Mouse (Mus musculus) liver, embryonic 16.5 days (tissue): ENCODE results near the gene Catip. TPM values are rescaled to one million over a fixed set of nuclear protein-coding genes. Genes with fewer than 3 reads are reported as not detected.
"Not testable (repeated sequence)": the region's sequence is repeated elsewhere in the genome, so short reads cannot be mapped to it uniquely, and the experiment has no call there.

Experiments
- ATAC-seq: fragments of 200-750 bp; cut with Nextera tagmentation; 2 replicates; pipeline ENCODE4 v1.8.0; 2017; ENCODE audit warnings: low read depth, mild to moderate bottlenecking, moderate number of reproducible peaks, moderate library complexity
- H3K27ac ChIP-seq: fragments of 300-500 bp; sonication (generic); 2 replicates; pipeline ENCODE4 v1.5.1; 2014; ENCODE audit warnings: mild to moderate bottlenecking, low read length
- H3K27me3 ChIP-seq: fragments of 300-500 bp; sonication (generic); 2 replicates; pipeline ENCODE4 v1.6.1; 2014; ENCODE audit warnings: low read depth, low read length, mixed read lengths; ENCODE audit not compliant: control insufficient read depth, insufficient read depth
- H3K36me3 ChIP-seq: fragments of 300-500 bp; sonication (generic); 2 replicates; pipeline ENCODE4 v1.6.1; 2014; ENCODE audit warnings: mild to moderate bottlenecking; ENCODE audit not compliant: control insufficient read depth, insufficient read depth
- H3K4me1 ChIP-seq: fragments of 300-500 bp; sonication (generic); 2 replicates; pipeline ENCODE4 v1.6.1; 2014; ENCODE audit warnings: low read depth, low read length, mixed read lengths; ENCODE audit not compliant: control insufficient read depth
- H3K4me2 ChIP-seq: fragments of 300-500 bp; sonication (generic); 2 replicates; pipeline ENCODE4 v1.6.1; 2014; ENCODE audit warnings: low read depth, low read length, mixed read lengths
- H3K4me3 ChIP-seq: fragments of 300-500 bp; sonication (generic); 2 replicates; pipeline ENCODE4 v1.5.1; 2014; ENCODE audit warnings: low read depth, mild to moderate bottlenecking, low read length
- H3K9ac ChIP-seq: fragments of 300-500 bp; sonication (generic); 2 replicates; pipeline ENCODE4 v1.6.1; 2014; ENCODE audit warnings: low read depth, low read length
- H3K9me3 ChIP-seq: fragments of 300-500 bp; sonication (generic); replicated peaks from 2 replicates; pipeline ENCODE4 v1.6.1; 2016; ENCODE audit warnings: low read length; ENCODE audit not compliant: control insufficient read depth
- WGBS: fragments of 180-500 bp; shearing (Covaris S2); extraction: QIAGEN DNeasy Blood & Tissue Kit; methylation state at CpG from one replicate; pipeline ENCODE4 v1.1.7; 2014; ENCODE audit not compliant: insufficient replicate concordance; 5-methylcytosine and 5-hydroxymethylcytosine counted together
- polyA plus RNA-seq: library from polyadenylated mRNA; unstranded; fragments of >200 nt; fragmentation: Nextera tagmentation; extraction: Ambion mirVana; gene quantifications from 2 replicates; pipeline ENCODE4 v1.2.1, GENCODE M21; 2015

The Catip gene
- polyA plus RNA-seq, 1 experiment from 2014 or later = 0.05 TPM

DNA sequence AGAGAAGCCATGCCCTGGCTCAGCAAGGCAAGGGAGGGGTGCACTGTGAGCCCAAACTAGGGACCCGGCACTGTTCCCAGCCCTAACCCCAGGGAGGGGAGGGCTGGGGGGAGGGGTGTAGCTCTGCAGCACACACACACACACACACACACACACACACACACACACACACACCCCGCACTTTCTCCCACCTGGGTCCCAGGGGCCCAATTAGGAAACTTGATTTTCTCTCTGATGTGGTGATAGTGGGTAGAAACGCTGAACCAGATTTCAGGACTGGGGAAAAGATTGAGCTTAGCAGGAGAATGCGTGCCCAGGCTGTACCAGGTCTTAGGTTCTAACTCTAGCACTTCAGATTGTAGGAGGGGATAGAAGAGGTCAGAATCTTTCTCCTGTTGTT is 23.3 kb upstream of the Catip start:
- no peaks in the 10 kb centered on the region for H3K27me3 ChIP-seq
- 69% methylated on average over 4 of the region's 4 CpGs for WGBS
- H3K36me3 ChIP-seq = no peaks in the 10 kb centered on the region
- no peak overlapping the region for H3K9ac ChIP-seq
- H3K4me3 ChIP-seq = no peak overlapping the region
- no peak for ATAC-seq
- peaks cover 5% of the 10 kb centered on the region; the same call in 1 of the 2 replicates for H3K4me1 ChIP-seq
- H3K27ac ChIP-seq = no peak overlapping the region
- H3K4me2 ChIP-seq = no peak overlapping the region
- H3K9me3 ChIP-seq = no peaks in the 10 kb centered on the region

- Histone ChIP-seq H3K27ac (no peak overlapping the region), H3K36me3 (no peaks in the 10 kb centered on the region), H3K9ac (no peak overlapping the region), H3K9me3 (no peaks in the 10 kb centered on the region), H3K4me2 (no peak overlapping the region), H3K4me1 (peaks cover 6% of the 10 kb centered on the region; the same call in 1 of the 2 replicates), H3K27me3 (no peaks in the 10 kb centered on the region), H3K4me3 (no peak overlapping the region)
- 78% methylated on average over 9 of the region's 9 CpGs for WGBS
- ATAC-seq = no peak
These were observed 22.0 kb upstream of the Catip start for GRCm38 (mm10) chr1:74339917-74340316.

- Histone ChIP-seq H3K4me2 (no peak overlapping the region), H3K36me3 (no peaks in the 10 kb centered on the region), H3K27ac (no peak overlapping the region), H3K9ac (no peak overlapping the region), H3K9me3 (no peaks in the 10 kb centered on the region), H3K4me1 (peaks cover 6% of the 10 kb centered on the region; the same call in 1 of the 2 replicates), H3K27me3 (no peaks in the 10 kb centered on the region), H3K4me3 (no peak overlapping the region)
- 79% methylated on average over 6 of the region's 6 CpGs for WGBS
- ATAC-seq = no peak
These were observed 21.5 kb upstream of the Catip start for GRCm38 (mm10) chr1:74340361-74340764.

GRCm38 (mm10) chr1:74340992-74341391 is 20.9 kb upstream of the Catip start:
- ATAC-seq, H3K4me3 ChIP-seq: not testable (repeated sequence)
- WGBS = 87% methylated on average over 4 of the region's 4 CpGs

GRCm38 (mm10) chr1:74341898-74342297 is 20.0 kb upstream of the Catip start:
- Histone ChIP-seq H3K4me1 (peaks cover 6% of the 10 kb centered on the region; the same call in 1 of the 2 replicates), H3K9ac (no peak overlapping the region), H3K27me3 (no peaks in the 10 kb centered on the region), H3K4me3 (no peak overlapping the region), H3K36me3 (no peaks in the 10 kb centered on the region), H3K27ac (no peak overlapping the region), H3K4me2 (no peak overlapping the region), H3K9me3 (no peaks in the 10 kb centered on the region)
- no peak for ATAC-seq
- WGBS = 57% methylated on average over 7 of the region's 7 CpGs

More at GRCm38 (mm10) chr1:74340992-74341391, 20.9 kb upstream of the Catip start:
- not testable (repeated sequence) for H3K4me1 ChIP-seq, H3K27ac ChIP-seq, H3K4me2 ChIP-seq, H3K9ac ChIP-seq, H3K9me3 ChIP-seq, H3K36me3 ChIP-seq, H3K27me3 ChIP-seq

DNA sequence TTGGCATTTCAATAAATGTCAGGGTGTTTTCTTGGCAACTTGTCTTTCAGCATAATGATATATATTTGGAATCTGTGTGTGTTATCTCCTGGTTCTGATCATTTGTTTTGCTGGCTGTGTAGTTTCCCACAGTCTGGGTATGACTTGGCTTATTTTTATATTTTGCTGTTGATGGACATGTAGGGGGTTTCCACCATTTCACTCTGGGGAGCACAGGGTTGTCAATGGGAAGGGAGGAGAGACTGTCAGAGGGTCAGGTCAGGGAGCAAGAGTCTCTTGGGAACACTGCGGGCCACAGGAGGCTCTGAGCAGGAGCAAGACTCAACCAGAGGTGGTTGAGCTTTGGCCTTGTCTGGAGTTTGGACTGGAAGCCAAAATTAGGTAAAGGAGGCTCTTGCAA is 19.6 kb upstream of the Catip start:
- Histone ChIP-seq H3K27ac (no peak overlapping the region), H3K9ac (no peak overlapping the region), H3K4me3 (no peak overlapping the region), H3K9me3 (no peaks in the 10 kb centered on the region), H3K4me2 (no peak overlapping the region), H3K36me3 (no peaks in the 10 kb centered on the region), H3K27me3 (no peaks in the 10 kb centered on the region), H3K4me1 (peaks cover 6% of the 10 kb centered on the region; the same call in 1 of the 2 replicates)
- WGBS = 64% methylated on average over 1 of the region's 1 CpGs
- no peak for ATAC-seq

DNA sequence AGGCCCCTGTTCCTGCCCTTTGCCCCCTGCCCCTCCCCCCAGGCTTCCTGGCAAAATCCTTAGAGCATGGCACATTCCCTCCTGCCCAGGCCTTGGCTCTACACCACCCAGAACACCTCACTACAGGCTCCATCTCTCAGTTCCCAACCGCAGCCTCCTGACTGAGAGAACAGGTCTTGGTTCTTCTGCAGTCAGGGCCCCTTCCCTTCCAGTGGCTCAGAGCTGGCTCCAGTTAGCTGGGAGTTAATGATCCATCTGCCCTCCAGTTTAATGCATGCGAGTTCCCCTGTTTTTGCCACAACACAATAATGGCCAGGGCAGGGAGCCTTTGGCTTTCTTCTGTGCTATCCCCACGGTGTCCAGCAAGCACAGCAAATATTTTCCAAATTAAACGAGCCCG is 18.7 kb upstream of the Catip start:
- no peaks in the 10 kb centered on the region for H3K36me3 ChIP-seq
- 61% methylated on average over 5 of the region's 5 CpGs for WGBS
- no peak overlapping the region for H3K9ac ChIP-seq
- H3K4me3 ChIP-seq = no peak overlapping the region
- H3K27ac ChIP-seq = no peak overlapping the region
- ATAC-seq = no peak
- no peak overlapping the region for H3K4me2 ChIP-seq
- H3K4me1 ChIP-seq = peaks cover 6% of the 10 kb centered on the region; the same call in 1 of the 2 replicates
- H3K9me3 ChIP-seq = no peaks in the 10 kb centered on the region
- H3K27me3 ChIP-seq = no peaks in the 10 kb centered on the region

- peaks cover 6% of the 10 kb centered on the region; the same call in 1 of the 2 replicates for H3K4me1 ChIP-seq
- no peaks in the 10 kb centered on the region for H3K36me3 ChIP-seq
- H3K9ac ChIP-seq = no peak overlapping the region
- no peaks in the 10 kb centered on the region for H3K27me3 ChIP-seq
- ATAC-seq = no peak
- H3K4me2 ChIP-seq = no peak overlapping the region
- 63% methylated on average over 11 of the region's 11 CpGs for WGBS
- no peaks in the 10 kb centered on the region for H3K9me3 ChIP-seq
- H3K4me3 ChIP-seq = no peak overlapping the region
- H3K27ac ChIP-seq = no peak overlapping the region
These were observed 17.6 kb upstream of the Catip start for GRCm38 (mm10) chr1:74344163-74344916.

GRCm38 (mm10) chr1:74351185-74351769 is 10.6 kb upstream of the Catip start:
- H3K9me3 ChIP-seq = no peaks in the 10 kb centered on the region
- no peak overlapping the region for H3K9ac ChIP-seq
- H3K27ac ChIP-seq = no peak overlapping the region
- 62% methylated on average over 13 of the region's 13 CpGs for WGBS
- no peak overlapping the region for H3K4me3 ChIP-seq
- no peaks in the 10 kb centered on the region for H3K4me1 ChIP-seq
- no peaks in the 10 kb centered on the region for H3K27me3 ChIP-seq
- no peak for ATAC-seq
- no peak overlapping the region for H3K4me2 ChIP-seq
- no peaks in the 10 kb centered on the region for H3K36me3 ChIP-seq
